Mouse (Mus musculus) gastrocnemius, adult 2 months (tissue): ENCODE results near the gene Asb17. TPM values are rescaled to one million over a fixed set of nuclear protein-coding genes. Genes with fewer than 3 reads are reported as not detected.
"Not testable (repeated sequence)": the region's sequence is repeated elsewhere in the genome, so short reads cannot be mapped to it uniquely, and the experiment has no call there.

Experiments used
- DNase-seq: peaks from one replicate; pipeline ENCODE4 v3.0.0; 2022
- H3K27ac ChIP-seq: fragments of 200-600 bp; 2 replicates; pipeline ENCODE4 v1.8.1; 2022; ENCODE audit warnings: mild to moderate bottlenecking
- H3K4me3 ChIP-seq: fragments of 200-600 bp; 2 replicates; pipeline ENCODE4 v1.8.1; 2022; ENCODE audit warnings: mild to moderate bottlenecking, moderate library complexity
- CTCF ChIP-seq: fragments of 200-600 bp; IDR thresholded peaks from 2 replicates; pipeline ENCODE4 v1.8.1; 2022; ENCODE audit warnings: antibody characterized with exemption, mild to moderate bottlenecking, moderate library complexity
- intact Hi-C: fragments of 180-260 bp; cut with DNase I; formaldehyde crosslinking; loops from one replicate; pipeline ENCODE4 v1.15.1; 2025
- total RNA-seq, 2 experiments: library from RNA; stranded (reverse); gene quantifications; 2 replicates each; pipeline ENCODE4 v1.2.3; 2021

Asb17 gene
- total RNA-seq, 2 experiments from 2014 or later: 0.26 TPM; not detected in 1

DNA sequence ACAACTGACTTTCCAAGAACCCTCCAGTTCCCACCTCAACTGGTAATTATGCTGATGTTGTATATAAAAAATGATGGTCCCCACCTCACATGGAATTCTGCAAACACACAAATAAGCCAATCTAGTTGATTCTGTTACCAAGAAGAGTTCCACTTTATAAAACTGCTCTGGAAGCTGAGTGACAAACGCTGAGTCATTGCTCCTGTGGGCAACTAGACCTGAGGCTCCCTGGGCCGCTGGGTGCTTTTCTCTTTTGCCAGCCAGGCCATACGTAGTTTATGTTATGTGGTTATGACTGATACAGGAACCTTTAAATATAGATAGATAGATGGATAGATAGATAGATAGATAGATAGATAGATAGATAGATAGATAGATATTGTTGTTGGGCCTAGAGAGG lies 25.3 kb upstream of the Asb17 start:
- intact Hi-C loops: no loop called here
- TF ChIP-seq CTCF: no peak
- H3K27ac ChIP-seq: no peak overlapping the region
- H3K4me3 ChIP-seq: no peak overlapping the region
- no peak for DNase-seq

DNA sequence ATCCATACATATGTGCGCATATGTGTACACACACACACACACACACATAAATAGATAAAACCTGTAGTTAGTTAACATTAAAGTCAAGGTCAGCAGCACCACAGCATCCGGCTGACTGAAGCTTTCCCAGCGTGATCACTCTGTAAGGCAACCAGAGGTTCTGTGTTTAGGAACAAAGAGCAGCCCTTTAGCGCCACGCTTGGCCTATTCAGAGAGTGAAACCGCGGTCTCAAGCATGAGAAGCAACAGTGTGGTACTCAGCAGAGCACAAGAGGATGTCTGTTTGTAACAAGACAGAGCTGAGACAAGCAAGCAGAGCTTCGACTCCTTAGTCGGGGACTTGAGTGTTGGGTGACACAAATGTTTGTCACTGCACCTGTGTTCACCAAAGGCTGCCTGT lies 24.6 kb upstream of the Asb17 start:
- intact Hi-C loops: no loop called here
- no peak overlapping the region for H3K27ac ChIP-seq
- no peak overlapping the region for H3K4me3 ChIP-seq
- DNase-seq: no peak
- TF ChIP-seq CTCF: no peak

DNA sequence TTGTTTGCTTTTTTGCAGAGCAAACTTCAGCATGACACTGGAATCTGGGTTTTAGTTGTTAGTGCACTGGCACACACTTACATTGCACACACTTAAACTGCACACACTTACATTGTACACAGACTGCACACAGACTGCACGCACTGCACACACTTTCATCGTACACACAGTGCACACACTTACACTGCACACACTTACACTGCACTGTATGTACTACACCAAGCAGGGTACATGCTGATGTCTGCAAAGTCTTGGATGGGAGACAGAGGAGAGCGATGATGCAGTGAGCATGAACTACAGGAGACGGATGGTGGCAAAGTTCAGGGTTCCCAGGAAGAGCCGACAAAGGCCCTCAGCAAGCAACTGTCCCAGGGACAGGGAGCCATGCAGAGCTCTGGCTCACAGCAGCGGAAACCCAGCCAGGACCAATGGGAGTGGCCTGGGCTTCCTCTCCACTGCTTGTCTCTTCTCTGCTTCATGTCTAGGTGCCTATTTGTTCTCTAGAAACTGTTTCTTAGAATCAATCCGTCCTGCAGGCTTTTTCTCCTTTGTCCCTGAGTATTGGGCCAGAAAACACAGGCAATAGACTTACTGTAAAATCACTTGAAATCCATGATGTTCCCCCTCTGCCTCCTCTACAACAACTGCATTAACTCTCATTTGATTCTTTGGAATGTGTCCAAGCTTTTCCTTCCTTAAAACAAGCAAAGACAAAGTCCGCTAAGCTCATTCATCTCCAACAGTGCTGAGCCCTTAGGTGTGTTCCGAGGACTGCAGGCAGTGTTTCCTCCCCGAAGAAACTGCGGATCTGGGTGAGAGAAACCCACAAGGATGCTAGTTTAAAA lies 20.1 kb upstream of the Asb17 start:
- intact Hi-C loops: no loop called here
- TF ChIP-seq CTCF: no peak
- DNase-seq: no peak
- H3K4me3 ChIP-seq: no peak overlapping the region
- H3K27ac ChIP-seq: no peak overlapping the region

DNA sequence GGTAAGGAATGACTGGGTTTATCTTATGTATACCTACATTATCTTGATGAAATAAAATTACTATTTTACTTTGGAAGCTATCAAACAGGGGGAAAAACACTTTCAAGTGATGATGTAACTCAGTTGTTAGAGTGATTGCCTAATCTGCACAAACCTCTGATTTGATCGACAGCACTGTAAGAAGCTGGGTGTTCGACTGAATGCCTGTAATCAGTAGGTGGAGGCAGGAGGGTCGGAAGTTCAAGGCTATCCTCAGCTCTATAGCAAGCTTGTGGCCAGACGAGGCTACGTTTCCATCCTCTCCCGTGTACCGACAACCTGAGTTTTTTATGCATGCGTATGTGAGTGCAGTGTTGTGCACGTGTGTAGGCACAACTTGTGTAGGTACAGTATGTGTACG lies 18.8 kb upstream of the Asb17 start:
- Histone ChIP-seq H3K27ac (no peak overlapping the region), H3K4me3 (no peak overlapping the region)
- TF ChIP-seq CTCF: no peak
- DNase-seq: no peak
- intact Hi-C loops: no loop called here

DNA sequence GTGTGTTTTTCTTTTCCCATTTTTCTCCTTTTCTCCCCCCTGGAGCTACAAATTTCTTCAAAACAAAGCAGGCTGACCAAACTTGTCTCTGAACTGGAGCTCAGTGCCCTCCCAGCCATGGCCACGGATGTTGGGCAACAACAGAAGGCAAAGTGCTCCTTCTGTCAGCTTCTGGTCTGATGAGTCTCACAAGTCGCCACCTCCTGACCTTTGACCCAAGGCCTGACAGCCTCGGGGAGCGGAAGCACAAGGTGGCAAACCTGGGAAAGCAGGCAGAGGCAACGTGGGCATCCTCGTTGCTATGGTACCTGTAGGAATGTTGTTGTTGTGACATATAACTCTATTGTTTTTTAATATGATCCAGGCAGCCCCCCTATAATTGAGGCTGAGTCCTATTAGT lies 17.4 kb upstream of the Asb17 start:
- DNase-seq: no peak
- no peak overlapping the region for H3K4me3 ChIP-seq
- intact Hi-C loops: no loop called here
- TF ChIP-seq CTCF: no peak
- no peak overlapping the region for H3K27ac ChIP-seq

DNA sequence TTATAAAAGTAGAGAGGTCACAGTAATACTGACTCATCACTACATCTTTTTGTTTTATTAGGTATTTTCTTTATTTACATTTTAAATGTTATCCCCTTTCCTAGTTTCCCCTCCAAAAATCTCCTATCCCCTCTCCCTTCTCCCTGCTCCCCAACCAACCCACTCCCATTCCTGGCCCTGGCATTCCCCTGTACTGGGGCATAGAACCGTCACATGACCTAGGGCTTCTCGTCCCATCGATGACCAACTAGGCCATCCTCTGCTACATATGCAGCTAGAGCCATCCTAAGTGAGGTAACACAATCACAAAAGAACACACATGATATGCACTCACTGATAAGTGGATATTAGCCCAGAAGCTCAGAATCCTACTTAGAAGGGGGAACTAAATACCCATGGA lies 14.2 kb upstream of the Asb17 start:
- intact Hi-C loops, H3K4me3 ChIP-seq, DNase-seq, H3K27ac ChIP-seq: not testable (repeated sequence)

DNA sequence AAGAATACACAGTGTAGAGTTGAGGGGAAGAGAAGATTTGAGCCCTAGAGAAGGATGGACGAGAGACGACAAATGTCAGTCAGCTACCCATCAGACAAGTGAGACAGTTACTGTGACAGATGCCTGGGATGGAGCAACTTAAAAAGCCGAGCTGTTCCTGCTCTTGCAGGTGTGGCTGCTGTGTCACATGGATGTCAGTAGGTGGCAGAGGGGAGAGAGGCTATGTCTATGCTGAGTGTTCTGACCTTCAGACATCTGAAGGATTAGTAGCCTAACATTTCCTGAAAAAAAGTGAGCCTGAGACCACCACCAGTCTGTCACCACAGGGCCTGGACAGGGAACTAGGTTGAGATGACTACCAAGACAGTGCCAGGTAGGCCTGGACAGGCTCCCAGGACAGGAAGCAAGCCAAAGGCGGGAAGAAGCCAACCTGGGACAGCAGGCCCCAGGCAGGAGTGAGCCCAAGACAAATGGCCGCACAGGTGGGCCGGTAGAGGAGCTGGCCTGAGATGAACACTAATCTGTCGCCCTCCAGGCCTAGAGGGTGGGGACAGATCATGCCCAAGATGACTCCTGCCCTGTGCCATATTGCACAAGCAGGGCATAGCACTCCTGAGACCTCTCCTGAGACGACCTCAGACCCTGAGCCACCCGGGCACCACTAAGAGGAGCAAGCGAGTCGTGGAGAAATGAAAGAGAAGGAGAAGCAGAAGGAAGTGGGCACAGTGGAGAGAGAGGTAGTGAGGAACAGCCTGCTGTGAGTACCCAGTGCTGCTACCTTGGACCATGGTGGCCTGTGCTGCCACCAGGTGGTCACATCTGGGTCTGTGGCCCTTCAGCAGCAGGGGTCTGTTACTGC lies 12.8 kb upstream of the Asb17 start:
- no peak overlapping the region for H3K4me3 ChIP-seq
- H3K27ac ChIP-seq: no peak overlapping the region
- intact Hi-C loops: no loop called here
- DNase-seq: no peak
- no peak; the same call in 1 of the 2 replicates for TF ChIP-seq CTCF

DNA sequence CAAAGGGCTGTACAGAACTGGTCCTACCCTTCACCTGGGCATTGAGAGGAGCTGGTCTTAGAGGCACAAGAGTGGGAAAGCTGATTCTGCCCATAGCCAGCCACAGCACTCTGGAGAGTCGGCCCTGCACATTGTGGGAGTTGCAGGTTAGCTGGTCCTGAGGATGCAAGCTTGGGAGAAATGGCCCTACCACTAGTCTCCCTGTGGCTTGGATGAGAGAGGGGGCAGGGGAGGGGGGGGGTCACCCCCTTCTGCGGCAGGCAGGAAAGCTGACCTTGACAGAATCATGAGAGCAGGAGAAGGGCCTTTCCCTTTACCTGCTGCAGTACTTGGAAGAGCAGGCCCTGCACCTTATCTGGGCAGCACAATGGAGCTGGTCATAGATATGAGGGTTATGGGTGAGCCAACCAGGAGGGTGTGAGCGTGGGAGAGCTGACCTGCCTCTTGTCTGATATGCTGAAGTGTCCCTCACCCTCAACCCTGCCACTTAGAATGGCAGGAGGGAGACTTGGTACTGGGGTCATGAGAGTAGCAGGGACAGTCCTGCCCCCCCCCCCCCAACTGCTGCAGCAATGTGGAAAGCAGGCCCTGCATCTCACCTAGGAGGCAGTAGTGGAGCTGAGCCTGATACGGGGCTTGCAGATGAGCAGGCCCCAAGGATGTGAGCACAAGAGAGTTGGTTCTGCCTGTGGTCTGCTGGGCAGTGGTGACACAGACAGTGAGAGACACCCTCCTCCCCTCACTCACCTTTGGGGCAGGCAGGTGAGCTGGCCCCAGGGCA lies 11.9 kb upstream of the Asb17 start:
- no peak overlapping the region for H3K27ac ChIP-seq
- TF ChIP-seq CTCF: no peak
- intact Hi-C loops: no loop called here

DNA sequence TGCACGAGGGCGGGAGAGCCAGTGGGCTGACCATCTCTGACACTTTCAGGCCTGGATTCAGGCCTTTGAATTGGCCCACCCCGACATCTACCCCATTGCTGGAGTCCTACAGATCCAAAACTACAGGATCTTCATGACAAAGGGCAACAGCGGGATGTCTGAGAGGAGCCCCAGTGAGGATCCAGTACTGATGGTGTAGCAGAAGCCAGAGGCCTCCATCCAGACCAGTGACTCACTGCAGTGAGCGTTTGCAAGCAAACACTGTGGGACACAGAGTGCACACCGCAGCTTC lies 11.4 kb upstream of the Asb17 start:
- H3K4me3 ChIP-seq: no peak overlapping the region
- no peak overlapping the region for H3K27ac ChIP-seq
- TF ChIP-seq CTCF: no peak
- no peak for DNase-seq
- intact Hi-C loops: no loop called here

More for the DNA sequence above, 11.9 kb upstream of the Asb17 start:
- DNase-seq: no peak
- H3K4me3 ChIP-seq: no peak overlapping the region

DNA sequence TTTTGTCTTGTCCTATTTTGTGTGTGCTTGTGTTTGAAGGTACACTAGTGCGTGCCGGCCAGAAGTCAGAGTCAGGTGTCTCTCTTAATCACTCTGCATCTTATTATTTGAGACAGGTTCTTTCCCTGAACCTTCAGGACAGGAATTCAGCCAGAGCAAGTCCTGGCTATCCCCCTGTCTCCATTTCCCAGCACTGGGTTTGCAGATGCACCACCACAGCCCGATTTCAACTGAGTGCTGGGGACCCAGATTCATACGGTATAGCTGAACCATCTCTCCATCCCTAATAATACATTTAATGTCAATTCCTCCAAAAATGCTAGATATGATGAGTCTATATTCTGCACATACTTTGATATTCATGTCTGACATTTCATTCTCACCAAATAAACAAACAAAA lies 9.9 kb upstream of the Asb17 start:
- no peak for DNase-seq
- no peak for TF ChIP-seq CTCF
- no peak overlapping the region for H3K27ac ChIP-seq
- intact Hi-C loops: no loop called here
- no peak overlapping the region for H3K4me3 ChIP-seq

DNA sequence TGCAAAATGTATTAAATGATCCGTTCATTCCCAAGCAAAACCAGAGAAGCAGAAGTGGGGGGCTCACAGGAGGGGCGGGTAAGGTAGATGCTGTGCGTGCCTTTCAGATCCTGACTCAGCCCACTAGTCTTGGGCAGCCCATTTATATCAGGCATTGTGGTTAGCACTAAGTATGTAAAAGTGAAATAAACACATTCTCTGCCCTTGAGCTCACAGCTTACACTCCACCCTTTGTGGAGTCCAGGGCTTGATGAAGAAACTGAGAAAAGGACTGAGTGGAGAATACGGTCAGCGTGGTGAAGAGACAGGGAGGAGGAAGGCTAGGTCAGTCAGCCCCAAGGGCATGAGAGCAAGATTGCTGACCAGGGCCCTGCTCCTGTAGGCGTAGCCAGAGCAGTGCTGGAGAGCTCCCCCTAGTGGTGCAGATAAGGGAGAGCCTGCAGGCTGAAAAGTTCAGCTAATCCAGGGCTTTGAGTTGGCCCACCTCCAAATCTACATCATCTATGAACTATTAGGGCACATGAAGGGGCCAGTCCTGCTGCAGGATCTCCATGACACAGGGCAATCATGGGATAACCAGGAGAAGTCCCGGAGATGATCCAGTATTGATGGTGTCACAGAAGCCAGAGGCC lies 8.4 kb upstream of the Asb17 start:
- peak; percentile 89 for TF ChIP-seq CTCF
- DNase-seq: peak; percentile 69
- H3K27ac ChIP-seq: no peak overlapping the region
- H3K4me3 ChIP-seq: no peak overlapping the region
- intact Hi-C loops: no loop called here

DNA sequence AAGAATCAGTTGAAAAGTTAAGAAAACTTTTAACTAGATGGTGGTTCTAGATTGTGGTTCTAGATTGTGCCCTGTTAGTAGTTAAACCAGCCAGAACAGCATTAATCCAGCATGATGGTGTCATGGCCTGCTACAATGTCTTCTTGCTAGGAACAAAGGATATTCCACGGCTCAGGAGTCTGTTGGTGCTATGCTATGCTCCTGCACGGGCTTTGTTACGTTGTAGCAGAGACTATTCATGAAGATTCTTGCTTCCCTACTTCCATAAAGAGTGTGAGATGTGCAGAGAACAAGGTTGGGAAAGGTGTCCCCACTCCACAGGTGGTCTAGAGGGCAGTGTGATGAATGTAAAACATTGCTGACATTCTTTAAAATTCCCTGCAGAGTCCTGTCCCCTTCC lies 7.7 kb upstream of the Asb17 start:
- Histone ChIP-seq H3K27ac (no peak overlapping the region), H3K4me3 (no peak overlapping the region)
- intact Hi-C loops: no loop called here
- no peak for DNase-seq
- TF ChIP-seq CTCF: no peak
